Mouse (Mus musculus): ENCODE results near the gene Tshz2. TPM values are rescaled to one million over a fixed set of nuclear protein-coding genes. Genes with fewer than 3 reads are reported as not detected.

The Tshz2 gene
- polyA plus RNA-seq, 1 experiment from 2014 or later = 0.70 TPM

DNA sequence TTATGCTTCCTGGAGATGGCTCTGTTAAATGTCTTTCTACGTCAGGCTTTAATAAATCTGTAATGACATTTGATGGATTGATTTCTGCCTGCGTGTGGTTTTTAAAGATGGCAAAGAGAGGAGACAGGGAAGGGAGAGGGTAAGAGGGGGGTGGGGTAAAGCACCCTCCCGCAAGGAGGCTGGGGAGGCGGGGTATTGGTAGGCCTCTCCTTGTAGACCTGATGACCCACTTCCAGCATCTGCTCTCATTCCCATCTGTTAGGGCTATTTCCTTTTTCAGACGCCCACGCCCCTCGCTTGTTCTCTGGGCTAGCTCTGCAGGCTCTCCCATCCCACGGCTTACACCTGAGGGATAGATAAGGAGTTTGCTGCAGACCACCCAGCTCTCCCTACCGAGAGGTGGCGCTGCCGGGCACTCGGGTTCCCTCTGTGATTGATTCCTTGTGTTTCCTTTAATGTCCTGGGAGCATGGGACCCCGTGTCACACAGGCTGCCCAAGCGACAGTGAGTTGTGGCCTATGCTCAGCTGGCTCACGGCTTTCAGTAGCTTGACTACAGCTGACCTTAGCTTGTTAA, 445.7 kb downstream of the Tshz2 start:
- H3K36me3 ChIP-seq (replicated peaks) = no peaks in the 10 kb centered on the region
- H3K4me2 ChIP-seq = no peak overlapping the region
- no peaks in the 10 kb centered on the region for H3K4me1 ChIP-seq (replicated peaks)
- no peak overlapping the region for H3K9ac ChIP-seq
- no peak overlapping the region for H3K4me3 ChIP-seq (replicated peaks)
- H3K27ac ChIP-seq (replicated peaks) = no peak overlapping the region
- no peak for ATAC-seq (ENCODE audit: insufficient read depth)
- 36% methylated on average over 15 of the region's 15 CpGs for WGBS (ENCODE audit: insufficient replicate concordance)
- H3K9me3 ChIP-seq (replicated peaks) = no peaks in the 10 kb centered on the region
- no peaks in the 10 kb centered on the region for H3K27me3 ChIP-seq

GRCm38 (mm10) chr2:170091563-170092443, 459.0 kb downstream of the Tshz2 start:
- H3K36me3 ChIP-seq (replicated peaks) = no peaks in the 10 kb centered on the region
- no peak for ATAC-seq (ENCODE audit: insufficient read depth)
- 56% methylated on average over 10 of the region's 10 CpGs for WGBS (ENCODE audit: insufficient replicate concordance)
- H3K9ac ChIP-seq = no peak overlapping the region
- H3K4me1 ChIP-seq (replicated peaks) = peaks cover 27% of the 10 kb centered on the region
- no peak overlapping the region for H3K4me3 ChIP-seq (replicated peaks)
- H3K4me2 ChIP-seq = no peak overlapping the region
- H3K27me3 ChIP-seq = peaks cover 9% of the 10 kb centered on the region; the same call in 1 of the 2 replicates
- no peaks in the 10 kb centered on the region for H3K9me3 ChIP-seq (replicated peaks)
- no peak overlapping the region for H3K27ac ChIP-seq (replicated peaks)

DNA sequence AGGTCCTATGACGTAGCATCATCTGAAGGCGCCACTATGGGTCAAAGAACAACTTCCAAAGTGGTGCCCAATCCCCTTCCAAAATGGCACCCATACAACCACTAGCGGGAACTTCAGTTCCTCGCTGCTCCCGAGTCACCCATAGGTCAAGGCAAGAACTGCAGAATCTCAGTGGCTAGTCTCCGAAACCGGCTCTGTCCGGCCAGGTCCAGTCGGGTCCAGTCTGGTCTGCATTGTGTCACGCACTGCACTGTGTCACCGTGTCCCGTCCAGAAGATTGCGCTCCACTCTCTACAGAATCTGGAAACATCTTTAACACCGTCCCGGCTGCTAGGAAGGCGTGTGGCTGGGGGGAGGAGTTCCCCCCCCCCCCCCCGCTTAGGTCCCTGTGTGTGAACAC, 461.4 kb downstream of the Tshz2 start:
- Histone ChIP-seq H3K9me3 (replicated peaks) (no peaks in the 10 kb centered on the region), H3K27ac (replicated peaks) (no peak overlapping the region)
- ATAC-seq (ENCODE audit: insufficient read depth) = no peak

DNA sequence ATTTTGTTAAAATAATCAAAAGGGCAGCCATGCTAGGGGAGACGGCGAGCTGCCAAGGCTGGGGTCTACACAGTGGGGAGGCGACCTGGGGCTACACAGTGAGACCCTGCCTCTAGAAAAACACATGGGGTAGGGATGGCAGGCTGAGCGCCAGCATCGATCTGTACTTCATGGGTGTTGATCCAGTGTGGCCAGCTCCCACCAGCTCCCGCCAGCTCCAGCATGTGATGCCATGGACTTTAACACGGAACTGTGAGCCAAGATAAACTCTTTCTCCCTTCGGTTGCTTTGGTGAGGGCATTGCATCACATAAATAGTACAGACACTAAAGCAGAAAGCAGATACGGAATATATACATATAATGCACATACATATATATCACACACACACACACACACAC, 462.1 kb downstream of the Tshz2 start:
- Histone ChIP-seq H3K4me3 (replicated peaks) (no peak overlapping the region), H3K9ac (no peak overlapping the region), H3K36me3 (replicated peaks) (no peaks in the 10 kb centered on the region), H3K27me3 (peaks cover 9% of the 10 kb centered on the region; the same call in 1 of the 2 replicates), H3K4me2 (no peak overlapping the region), H3K4me1 (replicated peaks) (peaks cover 9% of the 10 kb centered on the region; the same call in 1 of the 2 replicates), H3K9me3 (replicated peaks) (no peaks in the 10 kb centered on the region), H3K27ac (replicated peaks) (no peak overlapping the region)
- no peak; the same call in 1 of the 2 replicates for ATAC-seq (ENCODE audit: insufficient read depth)
- WGBS (ENCODE audit: insufficient replicate concordance) = 75% methylated on average over 9 of the region's 9 CpGs

More for the DNA sequence above, 461.4 kb downstream of the Tshz2 start:
- H3K27me3 ChIP-seq = peaks cover 9% of the 10 kb centered on the region; the same call in 1 of the 2 replicates
- H3K36me3 ChIP-seq (replicated peaks) = no peaks in the 10 kb centered on the region
- no peak overlapping the region for H3K4me2 ChIP-seq
- no peak overlapping the region for H3K4me3 ChIP-seq (replicated peaks)
- peaks cover 9% of the 10 kb centered on the region; the same call in 1 of the 2 replicates for H3K4me1 ChIP-seq (replicated peaks)
- no peak overlapping the region for H3K9ac ChIP-seq
- 77% methylated on average over 17 of the region's 17 CpGs for WGBS (ENCODE audit: insufficient replicate concordance)

DNA sequence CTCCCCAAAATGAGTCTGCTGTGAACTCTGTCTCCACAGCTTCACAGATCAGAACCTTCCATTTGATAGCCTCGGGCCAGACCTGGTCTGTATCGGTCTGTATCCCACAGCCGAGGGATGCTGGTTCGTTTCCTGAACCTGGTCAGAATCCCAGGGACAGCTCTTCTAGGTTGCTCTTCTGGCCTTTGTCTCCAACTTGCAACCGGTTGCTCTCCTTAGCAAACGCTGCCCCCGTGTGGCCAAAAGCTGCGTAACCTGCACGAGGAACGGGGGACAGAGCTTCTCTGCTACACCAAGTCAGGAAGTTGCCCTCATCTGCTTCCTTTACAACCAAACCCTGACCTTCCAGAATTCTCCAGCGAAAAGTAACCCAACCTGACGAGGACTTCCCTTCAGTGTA, 468.3 kb downstream of the Tshz2 start:
- H3K9me3 ChIP-seq (replicated peaks) = no peaks in the 10 kb centered on the region
- no peaks in the 10 kb centered on the region for H3K27me3 ChIP-seq
- no peak overlapping the region for H3K9ac ChIP-seq
- H3K27ac ChIP-seq (replicated peaks) = no peak overlapping the region
- H3K36me3 ChIP-seq (replicated peaks) = 0 out of 2 replicates have a peak, but pooled peaks cover 1% of the 10 kb centered on the region
- 2% methylated on average over 12 of the region's 12 CpGs for WGBS (ENCODE audit: insufficient replicate concordance)
- H3K4me2 ChIP-seq = no peak overlapping the region
- no peak overlapping the region for H3K4me3 ChIP-seq (replicated peaks)
- peaks cover 3% of the 10 kb centered on the region; the same call in 1 of the 2 replicates for H3K4me1 ChIP-seq (replicated peaks)
- no peak for ATAC-seq (ENCODE audit: insufficient read depth)

DNA sequence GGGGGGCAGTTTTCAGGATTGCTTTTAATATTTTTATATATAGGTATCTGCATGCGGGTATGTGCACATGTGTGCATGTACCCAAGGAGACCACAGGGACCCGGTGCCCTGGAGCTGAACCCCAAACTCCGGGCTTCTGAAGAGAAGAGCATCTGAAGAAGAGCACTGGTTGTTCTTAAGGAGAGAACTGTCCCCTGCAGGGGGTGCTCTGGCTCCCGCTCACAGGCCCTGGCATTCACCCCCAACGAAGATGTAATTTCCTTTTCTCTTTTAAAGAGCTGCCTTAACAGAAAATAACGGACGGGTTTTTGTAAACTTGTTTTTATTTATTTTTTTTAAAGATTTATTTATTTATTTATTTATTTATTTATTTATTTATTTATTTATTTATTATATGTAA, 469.1 kb downstream of the Tshz2 start:
- no peaks in the 10 kb centered on the region for H3K27me3 ChIP-seq
- H3K4me2 ChIP-seq = no peak overlapping the region
- H3K9ac ChIP-seq = no peak overlapping the region
- no peak for ATAC-seq (ENCODE audit: insufficient read depth)
- no peaks in the 10 kb centered on the region for H3K9me3 ChIP-seq (replicated peaks)
- H3K36me3 ChIP-seq (replicated peaks) = peaks cover 9% of the 10 kb centered on the region
- 58% methylated on average over 7 of the region's 7 CpGs for WGBS (ENCODE audit: insufficient replicate concordance)
- no peak overlapping the region for H3K27ac ChIP-seq (replicated peaks)
- H3K4me3 ChIP-seq (replicated peaks) = no peak overlapping the region
- H3K4me1 ChIP-seq (replicated peaks) = peaks cover 3% of the 10 kb centered on the region; the same call in 1 of the 2 replicates

- H3K4me3 ChIP-seq (replicated peaks) = no peak overlapping the region
- peaks cover 3% of the 10 kb centered on the region; the same call in 1 of the 2 replicates for H3K4me1 ChIP-seq (replicated peaks)
- H3K9me3 ChIP-seq (replicated peaks) = no peaks in the 10 kb centered on the region
- 0 out of 2 replicates have a peak, but pooled peaks have one; percentile 6 for ATAC-seq (ENCODE audit: insufficient read depth)
- no peak overlapping the region for H3K27ac ChIP-seq (replicated peaks)
- 59% methylated on average over 5 of the region's 5 CpGs for WGBS (ENCODE audit: insufficient replicate concordance)
- peaks cover 24% of the 10 kb centered on the region for H3K36me3 ChIP-seq (replicated peaks)
- H3K9ac ChIP-seq = no peak overlapping the region
- H3K4me2 ChIP-seq = no peak overlapping the region
- H3K27me3 ChIP-seq = no peaks in the 10 kb centered on the region
Measured at GRCm38 (mm10) chr2:170103341-170103740, 470.5 kb downstream of the Tshz2 start.

- 0 out of 2 replicates have a peak, but pooled peaks have one; percentile 6 for ATAC-seq (ENCODE audit: insufficient read depth)
- whole genome bisulfite sequencing (ENCODE audit: insufficient replicate concordance) = 33% methylated on average over 9 of the region's 9 CpGs
- H3K4me2 ChIP-seq = no peak overlapping the region
- H3K9ac ChIP-seq = no peak overlapping the region
- H3K27me3 ChIP-seq = no peaks in the 10 kb centered on the region
- H3K9me3 ChIP-seq (replicated peaks) = no peaks in the 10 kb centered on the region
- no peak overlapping the region for H3K4me3 ChIP-seq (replicated peaks)
- H3K27ac ChIP-seq (replicated peaks) = no peak overlapping the region
- peaks cover 3% of the 10 kb centered on the region; the same call in 1 of the 2 replicates for H3K4me1 ChIP-seq (replicated peaks)
- peaks cover 28% of the 10 kb centered on the region for H3K36me3 ChIP-seq (replicated peaks)
Measured at GRCm38 (mm10) chr2:170103852-170104251, 471.0 kb downstream of the Tshz2 start.

DNA sequence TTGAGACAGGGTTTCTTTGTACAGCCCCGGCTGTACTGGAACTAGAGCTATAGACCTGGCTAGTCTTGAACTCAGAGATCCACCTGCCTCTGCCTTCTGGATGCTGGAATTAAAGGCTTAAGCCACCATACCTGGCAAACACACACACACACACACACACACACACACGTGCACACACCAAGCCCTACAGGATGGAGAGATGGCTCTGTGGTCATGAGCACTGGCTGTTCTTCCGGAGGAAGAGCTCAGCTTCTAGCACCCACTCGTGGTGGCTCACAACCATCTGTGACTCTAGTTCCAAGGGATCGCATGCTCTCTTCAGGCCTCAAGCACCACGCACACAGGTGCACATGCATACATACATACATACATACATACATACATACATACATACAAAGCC, 471.6 kb downstream of the Tshz2 start:
- H3K27me3 ChIP-seq = no peaks in the 10 kb centered on the region
- H3K9ac ChIP-seq = no peak overlapping the region
- H3K4me2 ChIP-seq = no peak overlapping the region
- H3K27ac ChIP-seq (replicated peaks) = no peak overlapping the region
- ATAC-seq (ENCODE audit: insufficient read depth) = no peak
- H3K4me1 ChIP-seq (replicated peaks) = peaks cover 3% of the 10 kb centered on the region; the same call in 1 of the 2 replicates
- 67% methylated on average over 6 of the region's 6 CpGs for WGBS (ENCODE audit: insufficient replicate concordance)
- H3K9me3 ChIP-seq (replicated peaks) = no peaks in the 10 kb centered on the region
- H3K36me3 ChIP-seq (replicated peaks) = peaks cover 33% of the 10 kb centered on the region
- H3K4me3 ChIP-seq (replicated peaks) = no peak overlapping the region

DNA sequence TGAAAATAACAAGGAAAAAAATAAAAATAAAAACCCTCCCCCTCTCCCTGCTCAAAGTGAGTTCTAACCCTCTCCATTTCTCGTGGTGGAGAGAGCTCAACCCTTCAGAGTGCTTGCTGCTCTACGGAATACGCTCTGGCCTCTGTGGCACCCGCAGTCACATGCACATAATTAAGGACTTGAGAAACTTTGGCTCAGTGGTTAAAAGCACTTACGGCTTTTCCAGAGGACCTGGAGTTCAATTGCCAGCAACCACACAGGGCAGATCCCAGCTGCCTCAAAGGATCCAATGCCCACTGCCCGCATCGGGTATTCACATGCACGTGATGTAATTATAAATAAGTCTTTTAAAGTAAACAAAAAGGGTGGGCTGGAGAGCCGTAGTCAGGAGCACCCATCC, 473.2 kb downstream of the Tshz2 start:
- H3K36me3 ChIP-seq (replicated peaks) = peaks cover 49% of the 10 kb centered on the region
- H3K4me1 ChIP-seq (replicated peaks) = peaks cover 6% of the 10 kb centered on the region; the same call in 1 of the 2 replicates
- H3K27me3 ChIP-seq = no peaks in the 10 kb centered on the region
- H3K27ac ChIP-seq (replicated peaks) = no peak overlapping the region
- no peak overlapping the region for H3K4me3 ChIP-seq (replicated peaks)
- 81% methylated on average over 9 of the region's 9 CpGs for WGBS (ENCODE audit: insufficient replicate concordance)
- H3K9ac ChIP-seq = no peak overlapping the region
- ATAC-seq (ENCODE audit: insufficient read depth) = no peak
- no peak overlapping the region for H3K4me2 ChIP-seq
- H3K9me3 ChIP-seq (replicated peaks) = no peaks in the 10 kb centered on the region

DNA sequence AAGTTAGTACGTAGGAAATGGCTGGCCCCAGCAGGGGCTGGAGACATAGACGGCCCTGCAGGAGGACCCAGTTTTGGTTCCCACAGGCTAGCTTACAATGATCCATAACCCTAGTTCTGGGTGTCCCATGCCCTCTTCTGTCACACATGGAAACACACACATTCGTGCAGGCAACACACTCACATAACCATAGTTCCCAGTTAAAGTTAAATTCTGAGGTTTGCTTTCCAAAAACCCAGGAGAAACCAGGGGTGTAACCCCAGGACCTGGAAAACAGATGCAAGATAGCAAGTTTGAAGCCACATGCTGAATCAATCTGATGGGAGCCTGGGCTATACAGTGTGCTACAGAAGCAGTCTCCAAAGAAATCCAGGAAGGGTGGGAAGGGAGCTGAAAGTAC, 475.0 kb downstream of the Tshz2 start:
- Histone ChIP-seq H3K4me3 (replicated peaks) (no peak overlapping the region), H3K4me1 (replicated peaks) (0 out of 2 replicates have a peak, but pooled peaks cover 3% of the 10 kb centered on the region), H3K27me3 (no peaks in the 10 kb centered on the region), H3K4me2 (no peak overlapping the region), H3K27ac (replicated peaks) (no peak overlapping the region), H3K36me3 (replicated peaks) (peaks cover 66% of the 10 kb centered on the region), H3K9me3 (replicated peaks) (no peaks in the 10 kb centered on the region), H3K9ac (no peak overlapping the region)
- 51% methylated on average over 3 of the region's 3 CpGs for WGBS (ENCODE audit: insufficient replicate concordance)
- no peak for ATAC-seq (ENCODE audit: insufficient read depth)
